In genomic region chr2:131232558-131232957, GRCm38 (mm10) we compare ENCODE assay signal across 16 mouse cellular contexts. TPM values are rescaled to one million over a fixed set of nuclear protein-coding genes. Genes with fewer than 3 reads are reported as not detected.
DNase-seq lines count a peak whose midpoint lies in the region; ATAC-seq and TF ChIP-seq lines count a peak whose summit lies in the region.
"Had no signal": no experiment of that assay in that cellular context is flagged by ENCODE, and none has a peak within 500 bp of the region (broad histone marks: within the 10 kb centered on the region; RNA-seq: fewer than 3 reads in every experiment).

No protein-coding gene starts in this region.

- H3K36me3 ChIP-seq in liver, embryonic 13.5 days, result peaks cover 21% of the 10 kb centered on the region
- no peaks in the 10 kb centered on the region for H3K36me3 ChIP-seq in midbrain, embryonic 11.5 days (ENCODE audit: control insufficient read depth, insufficient read depth, low read length)
- no peaks in the 10 kb centered on the region for H3K36me3 ChIP-seq in thymus, adult 2 months (ENCODE audit: control insufficient read depth, insufficient read depth, low read length)
- H3K36me3 ChIP-seq: midbrain, embryonic 13.5 days had no signal

- WGBS in liver, embryonic 13.5 days (ENCODE audit: insufficient replicate concordance), result 62% methylated on average over 2 of the region's 2 CpGs
- WGBS in midbrain, embryonic 11.5 days, result 97% methylated on average over 2 of the region's 2 CpGs
- 90% methylated on average over 2 of the region's 2 CpGs for WGBS in thymus, adult 2 months

- H3K27me3 ChIP-seq in liver, embryonic 13.5 days, result no peaks in the 10 kb centered on the region
- no peaks in the 10 kb centered on the region for H3K27me3 ChIP-seq in midbrain, embryonic 11.5 days (ENCODE audit: control insufficient read depth, insufficient read depth, low read length)
- H3K27me3 ChIP-seq in thymus, adult 2 months (ENCODE audit: control insufficient read depth, insufficient read depth, low read length), result no peaks in the 10 kb centered on the region
- H3K27me3 ChIP-seq: embryonic facial prominence, embryonic 15.5 days; midbrain, embryonic 13.5 days had no signal

- peak overlapping the region; percentile 92 for H3K4me2 ChIP-seq in liver, embryonic 13.5 days
- H3K4me2 ChIP-seq in midbrain, embryonic 11.5 days, result no peak overlapping the region

- H3K4me1 ChIP-seq in liver, embryonic 13.5 days (replicated peaks), result peaks cover 53% of the 10 kb centered on the region
- peaks cover 10% of the 10 kb centered on the region for H3K4me1 ChIP-seq in midbrain, embryonic 11.5 days (ENCODE audit: control insufficient read depth, insufficient read depth, low read length)
- peaks cover 19% of the 10 kb centered on the region for H3K4me1 ChIP-seq in thymus, adult 2 months (replicated peaks; ENCODE audit: control insufficient read depth, insufficient read depth, low read length)

- TF ChIP-seq CTCF in thymus, adult 2 months (IDR thresholded peaks at IDR 0.05; ENCODE audit: borderline replicate concordance, control insufficient read depth, extremely low read depth, insufficient read depth, low read length, poor library complexity), result no peak

- no peak for TF ChIP-seq POLR2A in thymus, adult 2 months (IDR thresholded peaks at IDR 0.05; ENCODE audit: control insufficient read depth, extremely low read depth, insufficient read depth, low read length, poor library complexity)

- peak; percentile 51 to 64 for DNase-seq in spleen, postnatal 36 days (ENCODE audit: low spot score in 2 of 2)
- DNase-seq in spleen, adult 18-20 months, result no peak
- DNase-seq in ZHBTc4 (ENCODE audit: low read depth, low spot score), result peak; percentile 87
- DNase-seq in liver, embryonic 13.5 days, result peak; percentile 68
- DNase-seq in embryo, embryonic 11 days, result no peak
- no peak for DNase-seq in midbrain, embryonic 11.5 days (ENCODE audit: low spot score, missing footprints)
- no peak for DNase-seq in thymus, adult 2 months
- no peak for DNase-seq in left cerebral cortex, adult 11 months (ENCODE audit: low spot score)
- DNase-seq: adrenal gland, postnatal 10 days; cerebellum, adult 2 months; heart, adult 2 months; kidney, postnatal 25 days; right cerebral cortex, postnatal 14 days had no signal

- H3K9ac ChIP-seq in liver, embryonic 13.5 days, result peak overlapping the region; percentile 69
- H3K9ac ChIP-seq in midbrain, embryonic 11.5 days (ENCODE audit: low read length), result no peak overlapping the region
- H3K9ac ChIP-seq: embryonic facial prominence, embryonic 15.5 days had no signal

- no peak overlapping the region; the same call in 1 of the 2 replicates for H3K4me3 ChIP-seq in liver, embryonic 13.5 days (replicated peaks)
- H3K4me3 ChIP-seq in midbrain, embryonic 11.5 days (ENCODE audit: low read depth, low read length), result no peak overlapping the region
- H3K4me3 ChIP-seq in thymus, adult 2 months (ENCODE audit: control insufficient read depth, insufficient read depth, low read length), result no peak overlapping the region
- H3K4me3 ChIP-seq: embryonic facial prominence, embryonic 15.5 days; heart, adult 2 months had no signal

- no peaks in the 10 kb centered on the region for H3K9me3 ChIP-seq in liver, embryonic 13.5 days (replicated peaks)
- no peaks in the 10 kb centered on the region for H3K9me3 ChIP-seq in midbrain, embryonic 11.5 days (ENCODE audit: control insufficient read depth, low read length)
- H3K9me3 ChIP-seq: embryonic facial prominence, embryonic 15.5 days; midbrain, embryonic 13.5 days had no signal

- H3K27ac ChIP-seq in liver, embryonic 13.5 days, result peak overlapping the region; percentile 85
- H3K27ac ChIP-seq in midbrain, embryonic 11.5 days (ENCODE audit: low read depth, low read length), result no peak overlapping the region
- no peak overlapping the region for H3K27ac ChIP-seq in thymus, adult 2 months (ENCODE audit: control insufficient read depth, insufficient read depth, low read length)
- H3K27ac ChIP-seq: hindbrain, embryonic 14.5 days; midbrain, embryonic 13.5 days had no signal

- ATAC-seq in liver, embryonic 13.5 days (ENCODE audit: low read depth), result peak; percentile 65
- ATAC-seq in midbrain, embryonic 11.5 days (ENCODE audit: low FRiP score), result no peak

RNA-seq across cellular contexts. Expression of gene Mavs, which starts 1.3 kb away (rescaled TPM):
- polyA plus RNA-seq in liver, embryonic 13.5 days (2015; fragmentation: Nextera tagmentation; extraction: Ambion mirVana), result 27.1 and 31.1 TPM in 2 replicates
- 11.0 and 13.3 TPM in 2 replicates for polyA plus RNA-seq in midbrain, embryonic 11.5 days (2014; fragmentation: Nextera tagmentation; extraction: Ambion mirVana)
- 53.0 and 59.8 TPM in 2 replicates for polyA plus RNA-seq in thymus, adult 2 months (2012; rRNA removed)

RNA-seq across cellular contexts. Expression of gene Ap5s1, which starts 25.7 kb away (rescaled TPM):
- 18.1 and 19.7 TPM in 2 replicates for polyA plus RNA-seq in liver, embryonic 13.5 days (2015; fragmentation: Nextera tagmentation; extraction: Ambion mirVana)
- 26.6 and 29.4 TPM in 2 replicates for polyA plus RNA-seq in midbrain, embryonic 11.5 days (2014; fragmentation: Nextera tagmentation; extraction: Ambion mirVana)
- 45.7 and 52.7 TPM in 2 replicates for polyA plus RNA-seq in thymus, adult 2 months (2012; rRNA removed)

RNA-seq across cellular contexts. Expression of gene Pank2, which starts 29.7 kb away (rescaled TPM):
- polyA plus RNA-seq in liver, embryonic 13.5 days (2015; fragmentation: Nextera tagmentation; extraction: Ambion mirVana), result 21.9 and 27.8 TPM in 2 replicates
- 61.1 and 70.3 TPM in 2 replicates for polyA plus RNA-seq in midbrain, embryonic 11.5 days (2014; fragmentation: Nextera tagmentation; extraction: Ambion mirVana)
- polyA plus RNA-seq in thymus, adult 2 months (2012; rRNA removed), result 25.4 and 27.4 TPM in 2 replicates

RNA-seq across cellular contexts. Expression of gene Spef1, which starts 45.5 kb away (rescaled TPM):
- 1.1 and 1.2 TPM in 2 replicates for polyA plus RNA-seq in liver, embryonic 13.5 days (2015; fragmentation: Nextera tagmentation; extraction: Ambion mirVana)
- 6.3 and 7.1 TPM in 2 replicates for polyA plus RNA-seq in midbrain, embryonic 11.5 days (2014; fragmentation: Nextera tagmentation; extraction: Ambion mirVana)
- polyA plus RNA-seq in thymus, adult 2 months (2012; rRNA removed), result 8.3 and 8.7 TPM in 2 replicates

RNA-seq across cellular contexts. Expression of gene Cdc25b, which starts 45.8 kb away (rescaled TPM):
- 171 and 201 TPM in 2 replicates for polyA plus RNA-seq in liver, embryonic 13.5 days (2015; fragmentation: Nextera tagmentation; extraction: Ambion mirVana)
- 122 and 130 TPM in 2 replicates for polyA plus RNA-seq in midbrain, embryonic 11.5 days (2014; fragmentation: Nextera tagmentation; extraction: Ambion mirVana)
- 121 and 150 TPM in 2 replicates for polyA plus RNA-seq in thymus, adult 2 months (2012; rRNA removed)

Comparison
In these comparisons a context has a peak if more than half of its experiments do, and no peak if none do; other contexts are left out.
1. DNase-seq: peak in spleen, postnatal 36 days (2 of 2), ZHBTc4 (single experiment) and liver, embryonic 13.5 days (single experiment); none in spleen, adult 18-20 months (0 of 2), embryo, embryonic 11 days (single experiment), midbrain, embryonic 11.5 days (single experiment), thymus, adult 2 months (single experiment) and left cerebral cortex, adult 11 months (single experiment).